Comparison of ENCODE assay signal across 10 mouse cellular contexts in genomic region chr10:60821736-60822358, GRCm38 (mm10). TPM values are rescaled to one million over a fixed set of nuclear protein-coding genes. Genes with fewer than 3 reads are reported as not detected.
DNase-seq lines count a peak whose midpoint lies in the region; ATAC-seq and TF ChIP-seq lines count a peak whose summit lies in the region.
"Had no signal": no experiment of that assay in that cellular context is flagged by ENCODE, and none has a peak within 500 bp of the region (broad histone marks: within the 10 kb centered on the region; RNA-seq: fewer than 3 reads in every experiment).

No protein-coding gene starts in this region.

- no peak for ATAC-seq in lung, embryonic 15.5 days (ENCODE audit: borderline replicate concordance, extremely low read depth, low FRiP score, low TSS enrichment)
- no peak for ATAC-seq in limb, embryonic 11.5 days (ENCODE audit: insufficient number of reproducible peaks, low FRiP score, low TSS enrichment, low read depth)
- ATAC-seq in monocyte, adult 5-6 weeks (replicated peaks; ENCODE audit: insufficient number of reproducible peaks, low FRiP score, low TSS enrichment, poor library complexity, severe bottlenecking): no peak
- ATAC-seq in intestine, embryonic 15.5 days: no peak

- no peak for TF ChIP-seq CTCF in gastrocnemius, adult 2 months (IDR thresholded peaks at IDR 0.05)

- DNase-seq in gastrocnemius, adult 2 months: peak; percentile 40
- DNase-seq in gastrocnemius, adult 18-20 months (ENCODE audit: low spot score): no peak
- no peak for DNase-seq in lung, postnatal 10 days
- peak; percentile 94 for DNase-seq in cerebellum, adult 9-10 months
- peak; percentile 27 for DNase-seq in limb, embryonic 11.5 days (ENCODE audit: low spot score)
- DNase-seq: gastrocnemius, postnatal 25 days; lung, postnatal 14 days had no signal

- no peak overlapping the region for H3K9ac ChIP-seq in lung, embryonic 15.5 days
- no peak overlapping the region for H3K9ac ChIP-seq in limb, embryonic 11.5 days (ENCODE audit: low read length)
- H3K9ac ChIP-seq in intestine, embryonic 15.5 days: no peak overlapping the region

- no peak overlapping the region for H3K27ac ChIP-seq in gastrocnemius, adult 2 months
- H3K27ac ChIP-seq in lung, embryonic 15.5 days: 0 out of 2 replicates have a peak overlapping the region, but pooled peaks have one; percentile 24
- H3K27ac ChIP-seq in limb, embryonic 11.5 days (replicated peaks; ENCODE audit: low read depth, low read length): no peak overlapping the region
- H3K27ac ChIP-seq in intestine, embryonic 15.5 days: no peak overlapping the region

- no peaks in the 10 kb centered on the region for H3K27me3 ChIP-seq in lung, embryonic 15.5 days
- no peaks in the 10 kb centered on the region for H3K27me3 ChIP-seq in limb, embryonic 11.5 days (ENCODE audit: control insufficient read depth, insufficient read depth, low read length)
- no peaks in the 10 kb centered on the region for H3K27me3 ChIP-seq in intestine, embryonic 15.5 days (replicated peaks)

- intact Hi-C loops in gastrocnemius, adult 2 months (cut with DNase I): no loop called here

- no peaks in the 10 kb centered on the region for H3K36me3 ChIP-seq in lung, embryonic 15.5 days
- no peaks in the 10 kb centered on the region for H3K36me3 ChIP-seq in limb, embryonic 11.5 days (ENCODE audit: control insufficient read depth, insufficient read depth, low read length)
- H3K36me3 ChIP-seq in intestine, embryonic 15.5 days: no peaks in the 10 kb centered on the region

- WGBS in lung, embryonic 15.5 days: 49% methylated on average over 7 of the region's 7 CpGs
- 39% methylated on average over 7 of the region's 7 CpGs for WGBS in limb, embryonic 11.5 days
- WGBS in intestine, embryonic 15.5 days: 50% methylated on average over 7 of the region's 7 CpGs

- peaks cover 55% of the 10 kb centered on the region for H3K4me1 ChIP-seq in lung, embryonic 15.5 days
- H3K4me1 ChIP-seq in limb, embryonic 11.5 days (ENCODE audit: control insufficient read depth, insufficient read depth, low read length): peaks cover 72% of the 10 kb centered on the region
- peaks cover 45% of the 10 kb centered on the region for H3K4me1 ChIP-seq in intestine, embryonic 15.5 days (replicated peaks)

- H3K9me3 ChIP-seq in lung, embryonic 15.5 days: no peaks in the 10 kb centered on the region
- no peaks in the 10 kb centered on the region for H3K9me3 ChIP-seq in limb, embryonic 11.5 days (ENCODE audit: control insufficient read depth, low read length)
- no peaks in the 10 kb centered on the region for H3K9me3 ChIP-seq in intestine, embryonic 15.5 days

- H3K4me2 ChIP-seq in lung, embryonic 15.5 days: no peak overlapping the region
- no peak overlapping the region for H3K4me2 ChIP-seq in limb, embryonic 11.5 days (ENCODE audit: low read depth, severe bottlenecking)
- H3K4me2 ChIP-seq in intestine, embryonic 15.5 days (replicated peaks): no peak overlapping the region

- no peak overlapping the region for H3K4me3 ChIP-seq in gastrocnemius, adult 2 months
- no peak overlapping the region for H3K4me3 ChIP-seq in lung, embryonic 15.5 days
- H3K4me3 ChIP-seq in limb, embryonic 11.5 days (ENCODE audit: low read depth, low read length): no peak overlapping the region
- no peak overlapping the region for H3K4me3 ChIP-seq in intestine, embryonic 15.5 days (replicated peaks)

RNA-seq across cellular contexts. Expression of gene Unc5b, which starts 9.5 kb away (rescaled TPM):
- 1 to 10 TPM; 1.4 to 2.9 TPM for total RNA-seq in gastrocnemius, adult 2 months (2021)
- 1 to 10 TPM; 1.3 to 3.3 TPM for total RNA-seq in gastrocnemius, adult 18-20 months (2021)
- polyA plus RNA-seq in lung, embryonic 15.5 days (2015; fragmentation: Nextera tagmentation; extraction: Ambion mirVana): 6.5 and 7.7 TPM in 2 replicates
- polyA plus RNA-seq in limb, embryonic 11.5 days (2014; fragmentation: Nextera tagmentation; extraction: Ambion mirVana): 10.2 and 10.6 TPM in 2 replicates
- total RNA-seq in monocyte, adult 5-6 weeks (2017): 0.38 TPM in 1 of 3 replicates, not detected in the others
- 4.6 and 5.1 TPM in 2 replicates for polyA plus RNA-seq in intestine, embryonic 15.5 days (2015; fragmentation: Nextera tagmentation; extraction: Ambion mirVana)

Comparison
In these comparisons a context has a peak if more than half of its experiments do, and no peak if none do; other contexts are left out.
1. DNase-seq: peak in gastrocnemius, adult 2 months (single experiment), cerebellum, adult 9-10 months (single experiment) and limb, embryonic 11.5 days (single experiment); none in gastrocnemius, adult 18-20 months (single experiment) and lung, postnatal 10 days (single experiment).